Mouse (Mus musculus) embryo, embryonic 10.5 days (tissue): ENCODE results near the gene Kcnt2.

Experiments used
- DNase-seq: peaks from one replicate; pipeline ENCODE4 v3.0.0-alpha.2; 2015; ENCODE audit warnings: low spot score

The Kcnt2 gene

GRCm38 (mm10) chr1:140378791-140379190 lies 132.8 kb downstream of the Kcnt2 start:
- no peak for DNase-seq

GRCm38 (mm10) chr1:140379526-140379925 lies 133.6 kb downstream of the Kcnt2 start:
- DNase-seq, result no peak

- DNase-seq, result no peak
These were observed 135.1 kb downstream of the Kcnt2 start for GRCm38 (mm10) chr1:140381093-140381492.

- DNase-seq, result no peak
These were observed 144.3 kb downstream of the Kcnt2 start for GRCm38 (mm10) chr1:140390301-140390700.

GRCm38 (mm10) chr1:140397756-140398155 lies 151.8 kb downstream of the Kcnt2 start:
- no peak for DNase-seq

GRCm38 (mm10) chr1:140406631-140407288 lies 160.8 kb downstream of the Kcnt2 start:
- DNase-seq, result no peak

GRCm38 (mm10) chr1:140415761-140416160 lies 169.8 kb downstream of the Kcnt2 start:
- no peak for DNase-seq

GRCm38 (mm10) chr1:140422954-140423353 lies 177.0 kb downstream of the Kcnt2 start:
- peak; percentile 4 for DNase-seq

GRCm38 (mm10) chr1:140429284-140429850 lies 183.4 kb downstream of the Kcnt2 start:
- peak; percentile 29 for DNase-seq

- DNase-seq, result no peak
These were observed 186.1 kb downstream of the Kcnt2 start for GRCm38 (mm10) chr1:140432039-140432438.

GRCm38 (mm10) chr1:140434791-140435190 lies 188.8 kb downstream of the Kcnt2 start:
- DNase-seq, result no peak

GRCm38 (mm10) chr1:140438176-140438575 lies 192.2 kb downstream of the Kcnt2 start:
- DNase-seq, result no peak

GRCm38 (mm10) chr1:140443904-140444303 lies 197.9 kb downstream of the Kcnt2 start:
- DNase-seq, result no peak

- DNase-seq, result no peak
These were observed 198.4 kb downstream of the Kcnt2 start for GRCm38 (mm10) chr1:140444394-140444793.

- DNase-seq, result no peak
These were observed 205.5 kb downstream of the Kcnt2 start for GRCm38 (mm10) chr1:140451461-140451860.

- DNase-seq, result no peak
These were observed 206.0 kb downstream of the Kcnt2 start for GRCm38 (mm10) chr1:140451924-140452323.

GRCm38 (mm10) chr1:140455903-140456302 lies 209.9 kb downstream of the Kcnt2 start:
- DNase-seq, result no peak

GRCm38 (mm10) chr1:140456873-140457272 lies 210.9 kb downstream of the Kcnt2 start:
- no peak for DNase-seq

- no peak for DNase-seq
These were observed 222.4 kb downstream of the Kcnt2 start for GRCm38 (mm10) chr1:140468315-140468714.

- no peak for DNase-seq
These were observed 223.6 kb downstream of the Kcnt2 start for GRCm38 (mm10) chr1:140469586-140469985.

GRCm38 (mm10) chr1:140476921-140477320 lies 231.0 kb downstream of the Kcnt2 start:
- no peak for DNase-seq

- peak; percentile 39 for DNase-seq
These were observed 238.1 kb downstream of the Kcnt2 start for GRCm38 (mm10) chr1:140484016-140484415.

GRCm38 (mm10) chr1:140489816-140490215 lies 243.9 kb downstream of the Kcnt2 start:
- no peak for DNase-seq

- DNase-seq, result no peak
These were observed 245.4 kb downstream of the Kcnt2 start for GRCm38 (mm10) chr1:140491406-140491805.
